Mouse (Mus musculus) MEL (cell line): ENCODE measurements at regions not wholly inside any gene's neighbourhood (a gene's known extent, or its start where the extent isn't known, plus 50 kb on each side); places are given as distances from the start of the nearest gene placed in this dataset.

ENCODE experiments used
- DNase-seq: peaks from one replicate; pipeline ENCODE4 v3.0.0; 2011; ENCODE audit warnings: low read depth, low spot score
- H3K27ac ChIP-seq: 2 replicates; pipeline ENCODE4 v1.5.1; 2012; ENCODE audit warnings: low read depth, mild to moderate bottlenecking, control low read depth, low read length, moderate library complexity; ENCODE audit not compliant: control insufficient read depth
- H3K27me3 ChIP-seq, 2 experiments: fragments of 150-350 bp in 1 of 2; sonication (generic) in 1 of 2; 2 replicates each; pipeline ENCODE4 v1.6.1; 2012; ENCODE audit warnings: low read length in 2 of 2, mild to moderate bottlenecking in 2 of 2, improper control_type of control experiment in 1 of 2, moderate library complexity in 1 of 2; ENCODE audit not compliant: insufficient read depth in 2 of 2, control insufficient read depth in 1 of 2
- H3K36me3 ChIP-seq, 2 experiments: 2 replicates each; pipeline ENCODE4 v1.6.1; 2012 to 2014; ENCODE audit warnings: low read length in 2 of 2, improper control_type of control experiment in 1 of 2, inconsistent platforms in 1 of 2, mild to moderate bottlenecking in 1 of 2; ENCODE audit not compliant: insufficient read depth in 2 of 2, control insufficient read depth in 1 of 2
- H3K4me1 ChIP-seq, 2 experiments: fragments of 150-350 bp in 1 of 2; sonication (generic) in 1 of 2; 2 replicates each; pipeline ENCODE4 v1.6.1; 2012; ENCODE audit warnings: low read length in 2 of 2, improper control_type of control experiment in 1 of 2, mild to moderate bottlenecking in 1 of 2; ENCODE audit not compliant: insufficient read depth in 2 of 2, control insufficient read depth in 1 of 2
- H3K4me3 ChIP-seq, 2 experiments: fragments of 150-350 bp in 1 of 2; sonication (generic) in 1 of 2; 2 replicates each; pipeline ENCODE4 v1.5.1; 2012; ENCODE audit warnings: low read depth in 2 of 2, low read length in 2 of 2, mild to moderate bottlenecking in 2 of 2, moderate library complexity in 2 of 2, control low read depth in 1 of 2, improper control_type of control experiment in 1 of 2; ENCODE audit not compliant: control insufficient read depth in 1 of 2, insufficient read depth in 1 of 2
- H3K79me2 ChIP-seq: 2 replicates; pipeline ENCODE4 v1.6.1; 2012; ENCODE audit warnings: mild to moderate bottlenecking, low read length, moderate library complexity; ENCODE audit not compliant: control insufficient read depth, poor library complexity, insufficient read depth
- H3K9ac ChIP-seq: 2 replicates; pipeline ENCODE4 v1.6.1; 2012; ENCODE audit warnings: low read depth, mild to moderate bottlenecking, control low read depth, low read length, moderate library complexity; ENCODE audit not compliant: control insufficient read depth, poor library complexity, severe bottlenecking
- H3K9me3 ChIP-seq: fragments of 150-350 bp; sonication (generic); replicated peaks from 2 replicates; pipeline ENCODE4 v1.6.1; 2012; ENCODE audit warnings: mild to moderate bottlenecking, low read length, improper control_type of control experiment, moderate library complexity; ENCODE audit not compliant: insufficient read depth
- KAT2A ChIP-seq: conservative IDR thresholded peaks from 2 replicates; pipeline ENCODE4 v1.6.1; 2012; ENCODE audit warnings: low read depth, low read length, improper control_type of control experiment, inconsistent platforms
- NRF1 ChIP-seq: IDR thresholded peaks from 2 replicates; pipeline ENCODE4 v1.6.1; 2014; ENCODE audit warnings: low read depth, mild to moderate bottlenecking, inconsistent platforms, low read length, improper control_type of control experiment, moderate library complexity; ENCODE audit not compliant: poor library complexity, insufficient read depth, severe bottlenecking
- POLR2A ChIP-seq, 2 experiments: IDR thresholded peaks; 2 replicates each; pipeline ENCODE4 v1.6.1; 2011 to 2012; ENCODE audit warnings: low read length in 2 of 2, mild to moderate bottlenecking in 2 of 2, control low read depth in 1 of 2, improper control_type of control experiment in 1 of 2, low read depth in 1 of 2, moderate library complexity in 1 of 2; ENCODE audit not compliant: control insufficient read depth in 1 of 2, insufficient read depth in 1 of 2, poor library complexity in 1 of 2
- POLR2AphosphoS2 ChIP-seq: IDR thresholded peaks from 2 replicates; pipeline ENCODE4 v1.6.1; 2011; ENCODE audit warnings: low read length, improper control_type of control experiment
- POLR2AphosphoS5 ChIP-seq: IDR thresholded peaks from 2 replicates; pipeline ENCODE4 v1.6.1; 2012; ENCODE audit warnings: low read depth, borderline replicate concordance, mild to moderate bottlenecking, inconsistent platforms, low read length, moderate library complexity, mixed read lengths
- UBTF ChIP-seq: IDR thresholded peaks from 2 replicates; pipeline ENCODE4 v1.6.1; 2012; ENCODE audit warnings: low read depth, mild to moderate bottlenecking, inconsistent platforms, low read length, improper control_type of control experiment, moderate library complexity, borderline replicate concordance; ENCODE audit not compliant: insufficient read depth
- USF2 ChIP-seq, 2 experiments: IDR thresholded peaks; 2 replicates each; pipeline ENCODE4 v1.6.1; 2011 to 2012; ENCODE audit warnings: improper control_type of control experiment in 2 of 2, low read length in 2 of 2, borderline replicate concordance in 1 of 2, inconsistent platforms in 1 of 2, low read depth in 1 of 2, mild to moderate bottlenecking in 1 of 2; ENCODE audit not compliant: insufficient read depth in 1 of 2
- ZNF384 ChIP-seq: IDR thresholded peaks from 2 replicates; pipeline ENCODE4 v1.6.1; 2012; ENCODE audit warnings: low read depth, mild to moderate bottlenecking, inconsistent platforms, low read length, improper control_type of control experiment

DNA sequence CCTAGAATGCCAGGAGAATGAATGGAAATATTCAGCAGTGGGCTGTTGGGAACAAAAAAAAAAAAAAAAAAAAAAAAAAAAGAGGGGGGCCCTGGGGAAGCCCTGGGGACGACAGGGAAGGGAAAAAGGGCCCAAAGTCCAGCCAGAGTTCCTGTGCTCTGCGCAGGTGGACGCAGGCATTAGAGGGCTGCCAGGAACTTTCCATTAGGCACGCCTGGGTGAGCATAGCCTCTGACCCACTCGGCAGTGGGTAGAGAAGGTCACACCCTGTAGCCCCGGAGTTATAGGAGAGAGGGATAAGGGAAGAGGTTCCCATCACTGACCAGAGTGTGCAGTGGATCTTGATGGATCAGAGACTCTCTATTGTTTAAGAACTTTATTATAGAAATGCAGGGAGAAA lies 614.2 kb upstream of the Pou3f4 start:
- Histone ChIP-seq H3K9ac (no peak overlapping the region), H3K4me1 (no peaks in the 10 kb centered on the region), H3K9me3 (no peaks in the 10 kb centered on the region), H3K79me2 (no peaks in the 10 kb centered on the region), H3K27ac (no peak overlapping the region), H3K36me3 (no peaks in the 10 kb centered on the region), H3K27me3 (no peaks in the 10 kb centered on the region), H3K4me3 (no peak overlapping the region)
- DNase-seq, result no peak
- TF ChIP-seq POLR2AphosphoS5 (no peak), POLR2A (IDR thresholded peaks at IDR 0.05; ENCODE audit: control insufficient read depth in 1 of 2, insufficient read depth in 1 of 2, low read depth in 1 of 2, low read length in 2 of 2, poor library complexity in 1 of 2) (no peak), ZNF384 (peak; percentile 40; the same call in 1 of the 2 replicates), USF2 (IDR thresholded peaks at IDR 0.05; ENCODE audit: borderline replicate concordance in 1 of 2, insufficient read depth in 1 of 2, low read depth in 1 of 2, low read length in 2 of 2) (no peak), UBTF (no peak), KAT2A (no peak), NRF1 (no peak), POLR2AphosphoS2 (no peak)
